Mouse (Mus musculus): ENCODE data around the gene Lsr. TPM values are rescaled to one million over a fixed set of nuclear protein-coding genes. Genes with fewer than 3 reads are reported as not detected.
"Not testable (repeated sequence)": the region's sequence is repeated elsewhere in the genome, so short reads cannot be mapped to it uniquely, and the experiment has no call there.

The Lsr gene
- polyA plus RNA-seq, 1 experiment from 2014 or later, result 37.1 TPM

DNA sequence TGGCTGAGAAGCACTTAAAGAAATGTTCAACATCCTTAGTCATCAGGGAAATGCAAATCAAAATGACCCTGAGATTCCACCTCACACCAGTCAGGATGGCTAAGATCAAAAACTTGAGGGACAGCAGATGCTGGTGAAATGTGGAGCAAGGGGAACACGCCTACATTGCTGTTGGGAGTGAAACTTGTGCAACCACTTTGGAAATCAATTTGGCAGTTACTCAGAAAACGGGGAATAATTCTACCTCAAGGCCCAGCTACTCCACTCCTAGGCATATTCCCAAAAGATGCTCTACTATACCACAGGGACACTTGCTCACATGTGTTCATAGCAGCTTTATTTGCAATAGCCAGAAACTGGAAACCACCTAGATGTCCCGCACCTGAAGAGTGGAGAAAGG is 23.4 kb downstream of the Lsr start:
- not testable (repeated sequence) for H3K27me3 ChIP-seq; H3K4me2 ChIP-seq; ATAC-seq (ENCODE audit: insufficient number of reproducible peaks, low FRiP score, low TSS enrichment, low read depth); H3K4me3 ChIP-seq; H3K9me3 ChIP-seq; H3K27ac ChIP-seq; H3K9ac ChIP-seq; H3K4me1 ChIP-seq
- H3K36me3 ChIP-seq, result peaks cover 65% of the 10 kb centered on the region
- WGBS, result 86% methylated on average over 3 of the region's 3 CpGs

DNA sequence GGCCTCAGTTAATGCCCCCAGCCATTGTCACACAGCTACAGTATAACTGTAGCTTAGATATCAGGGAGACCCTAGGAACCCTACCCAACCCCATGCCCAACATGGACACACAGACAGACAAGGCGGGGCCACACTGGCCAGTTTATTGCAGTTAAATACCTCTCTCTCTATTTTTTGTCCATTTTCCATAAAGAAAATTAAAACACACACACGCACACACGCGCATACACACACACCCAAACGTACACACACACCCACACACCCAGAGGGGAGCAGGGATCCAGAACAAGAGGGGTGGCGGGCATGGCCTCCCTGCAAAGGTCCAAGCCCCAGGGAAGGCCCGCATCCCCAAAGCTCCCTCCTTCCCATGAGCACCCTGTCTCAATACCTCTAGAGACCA is 27.4 kb downstream of the Lsr start:
- WGBS, result 94% methylated on average over 7 of the region's 7 CpGs
- no peak overlapping the region for H3K9ac ChIP-seq
- H3K4me2 ChIP-seq, result no peak overlapping the region
- no peak overlapping the region for H3K27ac ChIP-seq
- H3K9me3 ChIP-seq, result no peaks in the 10 kb centered on the region
- no peaks in the 10 kb centered on the region for H3K4me1 ChIP-seq
- no peak for ATAC-seq (ENCODE audit: insufficient number of reproducible peaks, low FRiP score, low TSS enrichment, low read depth)
- peaks cover 26% of the 10 kb centered on the region for H3K36me3 ChIP-seq
- H3K4me3 ChIP-seq, result no peak overlapping the region
- H3K27me3 ChIP-seq, result no peaks in the 10 kb centered on the region

DNA sequence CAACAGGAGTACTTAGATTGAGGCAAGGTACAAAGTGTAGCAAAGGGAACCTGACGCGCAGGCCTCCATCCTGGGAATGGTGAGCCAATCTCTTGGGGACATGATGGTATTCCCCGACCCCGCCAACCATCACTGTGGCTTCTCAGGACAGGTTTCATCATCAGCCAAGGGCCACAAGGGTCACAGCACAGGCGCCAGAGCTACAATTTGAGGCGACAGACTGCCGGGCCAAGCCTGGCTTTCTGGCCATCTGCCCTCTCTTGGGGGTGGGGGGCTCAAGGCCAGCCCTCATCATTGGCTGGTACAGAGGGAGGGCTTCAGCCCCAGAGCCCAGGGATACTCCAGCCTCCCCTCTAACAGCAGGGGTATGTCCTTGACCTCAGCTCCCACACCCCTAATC is 27.8 kb downstream of the Lsr start:
- H3K9me3 ChIP-seq; H3K9ac ChIP-seq; H3K4me1 ChIP-seq; H3K27me3 ChIP-seq; ATAC-seq (ENCODE audit: insufficient number of reproducible peaks, low FRiP score, low TSS enrichment, low read depth); H3K4me2 ChIP-seq; H3K4me3 ChIP-seq; H3K27ac ChIP-seq: not testable (repeated sequence)
- 91% methylated on average over 7 of the region's 7 CpGs for WGBS
- H3K36me3 ChIP-seq, result peaks cover 22% of the 10 kb centered on the region

DNA sequence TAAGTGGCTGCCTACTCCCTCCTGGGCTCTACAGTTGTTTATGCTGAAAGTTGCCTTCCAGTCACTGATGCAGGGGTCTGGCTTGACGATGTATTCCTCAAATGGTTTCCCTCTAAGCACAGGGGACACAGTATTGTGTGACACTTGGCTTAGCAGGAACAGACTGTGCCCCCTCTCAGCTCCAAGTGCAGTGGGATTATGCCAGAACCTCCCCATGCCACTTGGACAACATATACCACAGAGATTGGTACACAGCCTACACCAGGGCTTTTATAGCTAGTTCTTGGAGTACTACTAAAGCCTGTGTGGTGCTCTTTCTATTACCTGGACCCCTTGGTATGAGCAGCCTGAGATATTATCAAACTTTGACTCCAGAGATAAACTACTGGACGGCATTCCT is 28.6 kb downstream of the Lsr start:
- H3K9ac ChIP-seq; H3K27ac ChIP-seq; H3K9me3 ChIP-seq; H3K4me2 ChIP-seq; H3K4me1 ChIP-seq; H3K4me3 ChIP-seq; H3K27me3 ChIP-seq; ATAC-seq (ENCODE audit: insufficient number of reproducible peaks, low FRiP score, low TSS enrichment, low read depth): not testable (repeated sequence)
- H3K36me3 ChIP-seq, result peaks cover 16% of the 10 kb centered on the region
- WGBS, result 64% methylated on average over 2 of the region's 2 CpGs

DNA sequence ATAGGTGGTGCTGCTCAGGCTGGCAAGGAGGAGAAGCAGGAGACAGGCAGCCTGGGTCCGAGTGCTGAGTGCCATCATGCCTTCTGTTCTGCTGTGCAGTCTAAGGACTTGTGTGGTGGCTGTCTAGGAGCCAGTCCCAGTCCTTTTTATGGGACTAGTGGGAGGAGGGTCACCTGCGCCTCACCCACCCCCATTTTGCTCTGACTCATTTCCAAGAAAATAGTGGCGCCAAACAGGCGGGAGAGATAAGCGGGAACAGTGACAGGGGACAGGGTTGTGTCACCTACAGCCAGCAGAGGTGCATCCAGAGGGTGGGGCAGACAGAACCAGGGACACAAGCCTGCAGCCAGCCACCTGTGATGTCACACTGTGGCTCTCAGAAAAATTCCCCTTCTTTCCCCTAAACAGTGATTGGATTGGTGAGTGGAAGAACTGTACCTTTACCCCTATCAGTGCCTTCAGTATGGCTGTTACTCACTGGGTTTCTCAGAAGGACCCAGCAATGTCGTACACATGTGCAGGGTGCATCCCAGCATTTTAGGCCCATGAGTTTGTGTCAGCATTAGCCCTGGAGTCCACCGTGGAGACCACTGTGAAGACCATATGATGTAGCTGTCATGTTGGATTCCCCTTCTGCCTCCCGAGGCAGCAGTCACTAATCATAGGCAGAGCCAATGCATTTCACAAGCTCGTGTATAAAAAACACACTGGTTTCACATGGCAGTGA is 29.2 kb downstream of the Lsr start, which contains the start of gene Hamp:
Gene Hamp, minus strand, starts transcription at position 124 of the 727 bp plus-strand sequence.
- 69% methylated on average over 9 of the region's 9 CpGs for WGBS
- Histone ChIP-seq H3K27ac (no peak within 1 kb of the TSS), H3K27me3 (no peaks in the 10 kb centered on the region), H3K4me1 (no peaks in the 10 kb centered on the region), H3K9ac (no peak within 1 kb of the TSS), H3K9me3 (no peaks in the 10 kb centered on the region), H3K4me2 (no peak within 1 kb of the TSS), H3K36me3 (peaks cover 10% of the 10 kb centered on the region), H3K4me3 (no peak within 1 kb of the TSS)
- no peak for ATAC-seq (ENCODE audit: insufficient number of reproducible peaks, low FRiP score, low TSS enrichment, low read depth)

DNA sequence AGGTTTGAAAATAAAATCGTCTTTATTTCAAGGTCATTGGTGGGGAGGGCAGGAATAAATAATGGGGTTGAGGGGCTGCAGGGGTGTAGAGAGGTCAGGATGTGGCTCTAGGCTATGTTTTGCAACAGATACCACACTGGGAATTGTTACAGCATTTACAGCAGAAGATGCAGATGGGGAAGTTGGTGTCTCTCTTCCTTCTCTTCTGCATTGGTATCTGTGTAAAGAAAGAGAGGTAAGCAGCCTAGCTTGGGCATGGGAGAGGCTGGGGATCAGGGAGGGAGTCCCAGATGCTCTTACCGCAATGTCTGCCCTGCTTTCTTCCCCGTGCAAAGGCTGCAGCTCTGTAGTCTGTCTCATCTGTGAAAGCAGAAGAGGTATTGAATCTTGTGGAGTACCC is 30.9 kb downstream of the Lsr start:
- not testable (repeated sequence) for H3K27ac ChIP-seq; H3K27me3 ChIP-seq; H3K4me2 ChIP-seq; H3K9ac ChIP-seq; ATAC-seq (ENCODE audit: insufficient number of reproducible peaks, low FRiP score, low TSS enrichment, low read depth); H3K36me3 ChIP-seq; H3K4me1 ChIP-seq; H3K4me3 ChIP-seq; H3K9me3 ChIP-seq
- 51% methylated on average over 3 of the region's 3 CpGs for WGBS

DNA sequence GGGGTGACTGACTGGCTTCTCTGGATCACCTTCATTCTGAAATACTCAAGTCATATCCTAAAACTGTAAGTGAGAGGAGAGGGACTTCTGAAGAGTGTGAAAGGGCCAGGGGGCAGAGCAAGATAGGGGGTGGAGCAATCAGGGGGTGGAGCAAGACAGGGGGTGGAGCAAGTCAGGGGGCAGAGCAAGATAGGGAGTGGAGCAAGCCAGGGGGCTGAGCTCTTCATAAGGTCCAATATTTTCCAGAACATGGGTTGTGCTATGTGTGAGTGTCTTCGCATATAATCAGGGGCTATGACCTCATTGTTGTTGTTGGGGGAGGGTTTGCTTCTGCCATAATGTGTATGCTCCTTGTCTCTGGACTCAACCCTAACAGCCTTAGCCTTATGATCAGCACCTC is 33.2 kb downstream of the Lsr start:
- not testable (repeated sequence) for H3K9me3 ChIP-seq; H3K4me1 ChIP-seq; H3K9ac ChIP-seq; ATAC-seq (ENCODE audit: insufficient number of reproducible peaks, low FRiP score, low TSS enrichment, low read depth); H3K36me3 ChIP-seq; H3K4me3 ChIP-seq; H3K4me2 ChIP-seq; H3K27me3 ChIP-seq; H3K27ac ChIP-seq
- 78% methylated on average over 1 of the region's 1 CpGs for WGBS

DNA sequence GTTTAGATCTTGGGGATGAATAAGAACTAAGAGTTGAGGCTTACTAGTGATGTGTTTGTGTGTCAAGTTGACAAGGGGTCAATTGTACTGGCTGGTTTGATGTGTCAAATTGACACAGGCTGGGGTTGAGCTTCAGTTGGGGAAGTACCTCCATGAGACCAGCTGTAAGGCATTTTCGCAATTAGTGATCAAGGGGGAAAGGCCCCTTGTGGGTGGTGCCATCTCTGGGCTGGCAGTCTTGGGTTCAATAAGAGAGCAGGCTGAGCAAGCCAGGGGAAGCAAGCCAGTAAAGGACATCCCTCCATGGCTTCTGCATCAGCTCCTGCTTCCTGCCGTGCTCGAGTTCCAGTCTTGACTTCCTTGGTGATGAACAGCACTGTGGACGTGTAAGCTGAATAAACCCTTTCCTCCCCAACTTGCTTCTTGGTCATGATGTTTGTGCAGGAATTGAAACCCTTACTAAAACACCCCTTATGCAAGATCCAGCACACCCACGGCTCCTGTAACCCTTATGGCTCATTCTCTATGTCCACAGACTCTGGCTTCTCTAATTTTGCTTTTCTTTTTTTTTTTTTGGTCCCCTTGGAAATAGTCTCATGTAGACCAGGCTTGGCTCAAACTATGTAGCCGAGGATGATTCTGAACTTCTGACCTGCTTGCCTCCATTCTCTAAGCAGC is 37.7 kb downstream of the Lsr start:
- H3K27me3 ChIP-seq; ATAC-seq (ENCODE audit: insufficient number of reproducible peaks, low FRiP score, low TSS enrichment, low read depth); H3K4me2 ChIP-seq; H3K4me1 ChIP-seq; H3K27ac ChIP-seq; H3K4me3 ChIP-seq; H3K9me3 ChIP-seq; H3K36me3 ChIP-seq; H3K9ac ChIP-seq: not testable (repeated sequence)
- 69% methylated on average over 6 of the region's 6 CpGs for WGBS

DNA sequence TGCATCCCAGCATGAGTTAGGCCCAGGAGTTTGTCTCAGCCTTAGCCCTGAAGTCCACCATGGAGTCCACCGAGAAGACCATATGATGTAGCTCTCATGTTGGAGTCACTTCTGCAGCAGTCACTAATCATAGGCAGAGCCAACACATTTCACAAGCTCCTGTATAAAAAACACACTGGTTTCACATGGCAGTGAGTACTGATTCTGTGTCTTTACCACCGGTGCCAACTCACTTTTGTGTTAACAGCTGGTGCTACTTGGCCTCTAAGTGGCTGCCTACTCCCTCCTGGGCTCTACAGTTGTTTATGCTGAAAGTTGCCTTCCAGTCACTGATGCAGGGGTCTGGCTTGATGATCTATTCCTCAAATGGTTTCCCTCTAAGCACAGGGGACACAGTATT is 48.7 kb downstream of the Lsr start, which contains the start of gene Hamp2:
Gene Hamp2, minus strand, starts transcription at position 101 of the 400 bp plus-strand sequence.
- ATAC-seq (ENCODE audit: insufficient number of reproducible peaks, low FRiP score, low TSS enrichment, low read depth); H3K9ac ChIP-seq; H3K27ac ChIP-seq; H3K4me3 ChIP-seq; H3K9me3 ChIP-seq; H3K36me3 ChIP-seq; H3K4me2 ChIP-seq; H3K4me1 ChIP-seq; H3K27me3 ChIP-seq: not testable (repeated sequence)
- 70% methylated on average over 2 of the region's 2 CpGs for WGBS

DNA sequence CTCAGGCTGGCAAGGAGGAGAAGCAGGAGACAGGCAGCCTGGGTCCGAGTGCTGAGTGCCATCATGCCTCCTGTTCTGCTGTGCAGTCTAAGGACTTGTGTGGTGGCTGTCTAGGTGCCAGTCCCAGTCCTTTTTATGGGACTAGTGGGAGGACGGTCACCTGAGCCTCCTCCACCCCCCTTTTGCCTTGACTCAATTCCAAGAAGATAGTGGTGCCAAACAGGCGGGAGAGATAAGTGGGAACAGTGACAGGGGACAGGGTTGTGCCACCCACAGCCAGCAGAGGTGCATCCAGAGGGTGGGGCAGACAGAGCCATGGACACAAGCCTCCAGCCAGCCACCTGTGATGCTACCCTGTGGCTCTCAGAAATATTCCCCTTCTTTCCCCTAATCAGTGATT is 49.2 kb downstream of the Lsr start:
- 65% methylated on average over 3 of the region's 3 CpGs for WGBS
- no peak for ATAC-seq (ENCODE audit: insufficient number of reproducible peaks, low FRiP score, low TSS enrichment, low read depth)
- no peaks in the 10 kb centered on the region for H3K9me3 ChIP-seq

DNA sequence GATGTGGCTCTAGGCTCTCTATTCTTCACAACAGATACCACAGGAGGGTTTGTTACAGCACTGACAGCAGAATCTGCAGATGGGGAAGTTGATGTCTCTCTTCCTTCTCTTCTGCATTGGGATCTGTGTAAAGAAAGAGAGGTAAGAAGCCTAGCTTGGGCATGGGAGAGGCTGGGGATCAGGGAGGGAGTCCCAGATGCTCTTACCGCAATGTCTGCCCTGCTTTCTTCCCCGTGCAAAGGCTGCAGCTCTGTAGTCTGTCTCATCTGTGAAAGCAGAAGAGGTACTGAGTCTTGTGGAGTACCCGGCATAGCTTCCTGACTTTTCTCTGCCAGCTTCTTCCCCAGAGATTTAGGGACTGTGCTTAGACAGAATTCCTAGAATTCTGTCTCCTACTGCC is 50.8 kb downstream of the Lsr start:
- 55% methylated on average over 3 of the region's 3 CpGs for WGBS
- ATAC-seq (ENCODE audit: insufficient number of reproducible peaks, low FRiP score, low TSS enrichment, low read depth); H3K27me3 ChIP-seq; H3K4me1 ChIP-seq; H3K4me2 ChIP-seq; H3K36me3 ChIP-seq; H3K4me3 ChIP-seq; H3K9me3 ChIP-seq; H3K9ac ChIP-seq; H3K27ac ChIP-seq: not testable (repeated sequence)

More for the DNA sequence above, 49.2 kb downstream of the Lsr start:
- H3K36me3 ChIP-seq, result no peaks in the 10 kb centered on the region
- H3K4me2 ChIP-seq, result no peak overlapping the region
- H3K4me3 ChIP-seq, result no peak overlapping the region
- H3K27me3 ChIP-seq, result peaks cover 3% of the 10 kb centered on the region; the same call in 1 of the 2 replicates
- no peak overlapping the region for H3K9ac ChIP-seq
- no peaks in the 10 kb centered on the region for H3K4me1 ChIP-seq
- H3K27ac ChIP-seq, result no peak overlapping the region

DNA sequence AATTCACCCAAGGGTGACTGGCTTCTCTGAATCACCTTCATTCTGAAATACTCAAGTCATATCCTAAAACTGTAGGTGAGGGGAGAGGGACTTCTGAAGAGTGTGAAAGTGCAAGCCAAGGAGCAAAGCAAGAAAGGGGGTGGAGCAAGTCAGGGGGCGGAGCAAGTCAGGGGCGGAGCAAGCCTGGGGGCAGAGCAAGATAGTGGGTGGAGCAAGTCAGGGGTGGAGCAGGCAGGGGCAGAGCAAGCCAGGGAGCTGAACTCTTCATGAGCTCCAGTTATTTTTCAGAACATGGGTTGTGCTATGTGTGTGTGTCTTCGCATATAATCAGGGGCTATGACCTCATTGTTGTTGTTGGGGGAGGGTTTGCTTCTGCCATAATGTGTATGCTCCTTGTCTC is 53.0 kb downstream of the Lsr start:
- no peaks in the 10 kb centered on the region for H3K9me3 ChIP-seq
- H3K4me2 ChIP-seq, result no peak overlapping the region
- H3K4me3 ChIP-seq, result no peak overlapping the region
- no peaks in the 10 kb centered on the region for H3K4me1 ChIP-seq
- H3K27me3 ChIP-seq, result peaks cover 3% of the 10 kb centered on the region; the same call in 1 of the 2 replicates
- 67% methylated on average over 3 of the region's 3 CpGs for WGBS
- no peaks in the 10 kb centered on the region for H3K36me3 ChIP-seq
- ATAC-seq (ENCODE audit: insufficient number of reproducible peaks, low FRiP score, low TSS enrichment, low read depth), result no peak
- no peak overlapping the region for H3K9ac ChIP-seq
- no peak overlapping the region for H3K27ac ChIP-seq

All from limb, embryonic 15.5 days (tissue).